Mouse (Mus musculus) testis, adult 2 months (tissue): ENCODE data around the gene Lrfn2.

Experiments
- CTCF ChIP-seq: fragments of 200-500 bp; IDR thresholded peaks from 2 replicates; pipeline ENCODE4 v1.5.1; 2012; ENCODE audit warnings: low read depth, mild to moderate bottlenecking, inconsistent platforms, low read length, moderate library complexity; ENCODE audit not compliant: control insufficient read depth, insufficient read depth, insufficient replicate concordance
- POLR2A ChIP-seq: fragments of 200-500 bp; IDR thresholded peaks from 2 replicates; pipeline ENCODE4 v1.6.1; 2012; ENCODE audit warnings: low read depth, mild to moderate bottlenecking, inconsistent platforms, low read length, moderate library complexity; ENCODE audit not compliant: control insufficient read depth

GRCm38 (mm10) chr17:48995256-48995993 is 63.2 kb downstream of the Lrfn2 start:
- TF ChIP-seq CTCF (no peak), POLR2A (no peak)
